Mouse (Mus musculus): ENCODE data around the gene Olfr69.
"Not testable (repeated sequence)": the region's sequence is repeated elsewhere in the genome, so short reads cannot be mapped to it uniquely, and the experiment has no call there.

Gene Olfr69

DNA sequence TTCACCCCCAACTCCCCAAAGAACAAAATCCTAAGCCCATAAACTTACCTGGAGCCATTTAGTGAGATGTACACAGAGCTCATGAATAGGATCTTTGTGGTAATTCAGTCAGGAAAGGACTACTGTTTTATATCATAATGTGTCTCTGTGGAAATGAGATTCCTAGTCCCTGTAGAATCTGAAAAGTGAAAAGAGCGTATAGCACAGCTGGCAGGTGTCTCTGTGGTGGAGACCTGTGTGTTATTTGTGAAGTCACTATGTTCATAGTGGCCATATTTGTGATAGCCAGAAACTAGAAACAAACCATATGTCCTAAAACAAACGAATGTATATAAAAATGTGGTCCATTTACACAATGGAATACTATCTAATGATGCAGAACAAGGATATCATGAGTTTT lies at the start of gene Olfr69:
Olfr69 (minus strand) TSS at position 101 of the 400 bp plus-strand sequence.
- DNase-seq (ENCODE audit: low read depth): no peak

DNA sequence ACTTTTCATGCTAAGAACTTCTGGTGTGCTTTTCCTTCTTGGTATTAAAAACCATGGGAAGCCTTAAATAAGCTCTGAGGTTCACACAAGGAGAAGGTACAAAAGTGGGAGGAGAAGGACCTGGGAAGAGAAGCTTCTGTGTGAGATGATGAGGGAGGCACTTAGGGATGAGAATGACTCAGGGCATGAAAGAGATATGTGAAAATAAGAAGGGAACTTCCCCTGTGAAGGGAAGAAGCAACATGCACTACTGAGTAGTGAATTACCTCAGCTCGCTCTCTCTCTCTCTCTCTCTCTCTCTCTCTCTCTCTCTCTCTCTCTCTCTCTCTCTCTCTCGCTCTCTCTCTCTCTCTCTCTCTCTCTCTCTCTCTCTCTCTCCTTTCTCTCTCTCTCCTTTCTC lies 43.7 kb upstream of the Olfr69 start:
- DNase-seq (ENCODE audit: low read depth): not testable (repeated sequence)

DNA sequence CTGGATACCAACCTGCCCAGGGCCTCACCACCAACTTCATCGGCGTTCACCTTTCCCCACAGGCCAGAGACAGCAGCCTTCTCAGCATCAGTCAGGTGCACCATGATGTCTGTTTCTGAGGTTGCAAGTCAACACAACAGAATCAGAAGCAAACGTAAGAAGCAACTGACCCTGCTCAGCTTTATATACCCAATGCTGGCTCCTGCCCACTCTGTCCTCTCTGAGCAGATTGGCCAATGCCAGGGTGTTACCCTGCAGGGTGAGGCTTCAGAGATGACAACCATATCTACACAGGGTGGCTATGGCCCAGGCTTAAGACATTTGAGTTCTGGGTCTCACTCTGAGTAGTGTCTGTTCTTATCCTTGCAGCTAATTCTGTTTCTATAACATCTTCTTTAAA lies 42.4 kb upstream of the Olfr69 start, which contains the start of gene Hbb-bt:
Hbb-bt (minus strand) TSS at position 231 of the 400 bp plus-strand sequence.
- DNase-seq (ENCODE audit: low read depth): no peak

DNA sequence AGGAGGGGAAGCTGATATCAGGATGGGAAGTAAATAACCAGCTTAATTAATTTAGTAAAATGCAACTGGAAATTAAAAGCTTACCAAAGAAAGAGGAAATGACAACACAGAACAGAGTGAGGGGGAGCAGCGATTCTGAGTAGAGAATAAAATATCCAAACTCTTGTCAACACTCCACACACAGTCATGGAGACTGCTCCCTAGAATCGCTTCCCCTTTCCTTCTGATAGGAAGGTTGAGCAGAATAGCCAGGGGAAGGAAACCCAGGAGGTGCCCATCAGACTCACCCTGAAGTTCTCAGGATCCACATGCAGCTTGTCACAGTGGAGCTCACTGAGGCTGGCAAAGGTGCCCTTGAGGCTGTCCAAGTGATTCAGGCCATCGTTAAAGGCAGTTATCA lies 41.8 kb upstream of the Olfr69 start:
- not testable (repeated sequence) for DNase-seq (ENCODE audit: low read depth)

DNA sequence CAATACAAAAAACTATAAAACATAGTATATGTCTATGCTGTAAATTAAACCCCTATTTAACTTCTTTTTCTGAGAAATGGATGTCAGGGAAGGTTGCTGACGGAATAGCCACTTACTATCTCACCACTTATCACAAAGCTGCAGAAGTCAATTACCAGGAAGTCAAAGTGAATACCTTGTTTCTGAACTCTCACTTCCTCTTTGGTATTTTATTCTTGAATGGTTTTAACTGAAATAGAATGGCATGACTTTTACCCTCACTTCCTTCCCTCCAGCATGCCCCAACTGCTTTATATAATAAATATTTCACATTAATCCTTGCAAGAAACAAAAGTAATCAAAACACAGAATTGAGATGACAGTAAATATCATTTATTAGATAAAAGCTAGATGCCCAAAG lies 40.8 kb upstream of the Olfr69 start:
- peak; percentile 61 for DNase-seq (ENCODE audit: low read depth)

DNA sequence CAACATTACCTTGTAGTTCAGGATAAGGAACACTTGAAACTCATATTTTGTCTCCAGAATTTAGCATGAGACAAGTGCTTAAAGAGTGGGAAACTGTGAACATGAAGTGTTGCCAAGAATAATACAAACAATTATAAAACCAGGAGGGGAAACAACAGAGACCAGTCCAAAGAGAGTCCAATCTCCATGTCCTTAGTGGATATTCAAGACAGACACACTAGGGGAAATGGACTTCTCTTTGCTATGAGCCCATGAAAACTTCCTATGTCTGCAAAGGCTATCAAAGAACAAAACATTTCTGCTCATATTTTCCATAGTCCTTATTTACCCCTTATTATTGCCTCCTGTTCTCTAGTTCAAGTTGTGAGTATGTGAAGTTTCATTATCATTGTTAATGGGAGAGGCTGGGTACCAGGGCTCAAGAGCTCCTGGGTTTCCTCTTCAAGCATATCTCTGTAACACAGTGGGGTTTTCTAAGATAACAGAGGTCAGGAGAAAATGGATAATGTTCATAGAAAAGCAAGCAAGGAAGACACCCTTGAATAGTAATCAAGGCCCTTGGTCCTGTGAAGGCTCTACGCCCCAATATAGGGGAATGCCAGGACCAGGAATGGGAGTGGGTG lies 39.9 kb upstream of the Olfr69 start:
- DNase-seq (ENCODE audit: low read depth): peak; percentile 30

DNA sequence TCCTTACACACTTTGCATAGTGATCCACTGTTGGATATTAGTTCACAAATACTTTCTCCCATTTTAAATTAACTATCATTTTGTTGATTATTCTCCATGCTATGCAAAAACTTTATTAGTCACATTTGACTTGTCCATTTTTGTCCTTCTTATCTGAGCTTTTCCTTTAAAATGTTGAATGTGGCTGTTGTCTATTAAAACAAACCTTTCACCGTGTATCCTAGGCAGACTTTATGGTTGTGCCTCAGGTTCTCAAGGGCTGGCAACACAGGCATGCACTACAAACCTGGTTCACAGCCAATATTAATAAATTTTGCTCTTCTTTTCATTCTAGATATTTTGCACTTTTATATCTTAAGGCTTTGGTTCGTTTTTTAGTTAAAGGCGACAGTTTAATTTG lies 39.4 kb upstream of the Olfr69 start:
- no peak for DNase-seq (ENCODE audit: low read depth)

DNA sequence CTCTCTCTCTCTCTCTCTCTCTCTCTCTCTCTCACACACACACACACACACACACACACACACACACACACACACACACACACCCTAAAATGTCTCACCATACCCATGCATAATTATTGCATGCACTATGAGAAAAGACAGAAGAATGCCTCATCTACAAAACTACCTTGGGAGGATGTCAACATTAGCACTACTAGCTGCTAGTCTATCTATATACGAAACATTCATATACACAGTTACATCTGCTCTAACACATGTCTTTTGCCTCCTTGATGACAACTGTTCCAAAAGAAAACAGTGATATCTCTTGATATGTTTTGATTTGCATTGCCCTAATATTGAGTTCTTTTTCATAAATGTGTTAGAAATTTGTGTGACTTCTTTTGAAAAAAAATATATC lies 38.9 kb upstream of the Olfr69 start:
- DNase-seq (ENCODE audit: low read depth): no peak

DNA sequence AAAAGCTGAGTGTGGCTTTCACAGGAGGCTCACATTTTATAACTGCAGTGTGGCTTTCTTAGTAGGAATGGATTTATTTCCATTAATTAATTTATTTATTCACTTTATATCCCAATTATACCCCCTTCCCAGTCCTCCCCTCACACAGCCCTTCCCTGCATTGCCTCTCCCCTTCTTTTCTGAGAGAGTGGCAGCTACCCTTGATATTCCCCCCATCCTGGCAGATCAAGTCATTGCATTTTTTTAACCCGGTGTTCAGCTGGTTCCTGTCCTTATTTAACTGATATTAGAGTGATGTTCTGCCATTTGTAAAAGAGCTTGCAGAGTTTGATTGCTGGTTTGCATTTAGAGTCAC lies 38.4 kb upstream of the Olfr69 start:
- no peak for DNase-seq (ENCODE audit: low read depth)

DNA sequence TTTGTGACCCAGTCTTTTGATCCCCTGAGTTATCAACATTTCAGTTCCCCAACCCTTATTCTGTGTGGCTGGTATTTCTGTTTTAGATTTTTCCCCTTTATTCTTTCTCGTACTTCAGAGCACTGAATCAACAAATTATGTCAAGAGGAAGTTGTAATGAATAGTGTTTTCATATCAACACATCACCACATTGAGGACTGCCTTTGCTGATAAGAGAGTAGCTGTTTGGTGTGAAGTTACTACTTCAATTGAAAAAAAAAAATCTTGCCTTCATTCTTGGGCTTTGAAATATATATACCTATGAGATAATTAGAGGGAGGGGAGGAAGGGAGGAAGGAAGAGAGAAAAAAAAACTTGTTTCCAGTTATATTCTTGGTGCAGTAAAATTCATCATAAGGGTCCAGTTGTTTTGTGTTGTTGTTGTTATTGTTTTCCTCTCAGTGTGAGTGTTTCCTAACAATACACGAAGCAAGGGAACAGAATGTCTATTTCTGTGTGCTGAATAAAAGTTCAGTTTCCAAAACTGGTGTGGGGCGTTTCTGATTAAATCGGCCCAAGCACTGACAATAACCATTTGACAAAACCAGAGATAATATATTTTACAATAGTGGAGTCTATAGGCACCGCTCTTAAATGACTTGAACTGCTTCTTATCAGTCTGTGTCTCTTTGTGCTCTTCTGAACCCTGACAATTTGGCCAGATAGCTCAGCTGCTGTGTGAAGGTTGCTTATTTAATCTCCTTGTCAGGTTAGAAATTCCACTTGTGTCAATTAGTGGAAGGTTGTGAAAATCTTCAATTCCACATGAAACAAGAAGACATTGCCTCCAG lies 37.8 kb upstream of the Olfr69 start:
- peak; percentile 88 for DNase-seq (ENCODE audit: low read depth)

DNA sequence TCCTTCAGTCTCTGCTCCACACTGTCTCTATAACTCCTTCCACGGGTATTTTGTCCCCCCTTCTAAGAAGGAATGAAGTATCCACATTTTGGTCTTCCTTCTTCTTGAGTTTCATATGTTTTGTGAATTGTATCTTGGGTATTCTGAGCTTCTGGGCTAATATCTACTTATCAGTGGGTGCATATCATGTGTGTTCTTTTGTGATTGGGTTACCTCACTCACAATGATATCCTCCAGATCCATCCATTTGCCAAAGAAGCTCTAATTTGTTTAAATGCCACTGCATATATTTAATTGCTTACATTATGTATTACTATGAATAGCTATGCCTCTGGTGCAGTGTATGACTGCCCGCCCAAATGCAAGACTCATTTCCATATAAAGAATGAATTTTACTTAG lies 36.7 kb upstream of the Olfr69 start:
- DNase-seq (ENCODE audit: low read depth): not testable (repeated sequence)

DNA sequence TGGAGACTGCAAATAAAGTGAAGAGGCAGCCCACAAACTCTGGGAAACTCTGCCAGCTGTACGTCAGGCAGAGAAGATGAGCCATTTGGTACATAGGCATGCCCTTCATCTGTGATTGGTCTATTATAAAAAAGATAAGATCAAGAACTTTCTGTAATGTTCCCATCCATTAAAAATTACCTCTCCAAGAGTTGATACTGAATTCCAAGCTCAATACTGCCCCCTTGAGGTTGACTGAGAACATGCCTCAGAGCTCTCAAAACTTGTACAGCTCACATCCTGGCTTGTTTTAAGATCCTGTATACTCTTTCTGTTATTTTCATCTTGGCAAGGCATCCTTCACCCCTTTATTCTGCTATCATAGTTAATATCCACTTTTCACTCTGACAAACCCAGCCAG lies 35.5 kb upstream of the Olfr69 start:
- DNase-seq (ENCODE audit: low read depth): peak; percentile 81

DNA sequence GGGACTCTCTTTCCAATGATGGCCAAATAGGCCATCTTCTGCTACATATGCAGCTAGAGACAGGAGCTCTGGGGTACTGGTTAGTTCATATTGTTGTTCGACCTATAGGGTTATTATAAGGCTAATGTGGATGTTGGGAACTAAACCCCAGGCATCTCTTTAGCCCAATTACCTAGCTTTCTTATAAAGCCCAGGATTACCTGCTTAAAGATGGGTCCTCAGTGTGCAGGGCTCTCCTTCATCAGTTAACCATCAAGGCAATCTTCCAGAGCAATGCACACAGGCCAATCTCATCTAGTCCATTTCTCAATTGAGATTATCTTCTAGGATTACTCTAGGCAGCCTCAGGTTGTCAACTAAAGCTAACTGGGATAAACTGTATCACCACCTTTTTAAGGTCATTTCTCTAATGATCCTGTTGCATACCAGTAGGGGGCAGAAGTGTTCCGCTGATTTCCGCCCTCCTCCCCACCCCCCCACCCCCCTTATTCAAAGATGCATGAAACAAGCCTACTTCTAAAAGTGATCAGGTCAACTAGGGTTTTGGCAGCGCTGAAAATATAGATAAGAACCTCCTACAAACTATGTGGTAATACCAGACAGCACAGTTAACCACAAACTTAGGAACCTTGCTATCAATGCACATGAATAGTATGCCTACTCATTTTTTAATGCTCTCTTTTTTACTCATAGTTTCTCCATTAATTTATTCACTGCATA lies 21.4 kb upstream of the Olfr69 start:
- DNase-seq (ENCODE audit: low read depth): peak; percentile 93

DNA sequence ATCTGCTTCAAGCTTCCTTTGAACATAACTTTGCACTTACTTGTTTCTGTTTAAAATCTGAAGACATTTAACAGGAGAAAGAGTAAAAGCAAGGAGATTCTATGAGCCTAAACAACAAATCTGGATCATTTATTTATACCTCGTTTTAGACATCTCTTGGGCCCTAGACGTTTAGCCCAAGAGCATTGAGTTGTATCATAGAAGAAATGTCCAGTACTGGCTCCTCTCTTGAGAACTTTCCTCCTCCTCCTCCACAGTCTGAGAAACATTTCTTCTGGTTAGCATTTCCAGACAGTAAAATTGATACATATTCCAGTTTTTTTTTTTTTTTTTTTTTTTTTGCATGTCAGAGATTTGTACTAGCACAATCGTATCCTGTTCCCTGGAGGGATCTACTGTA lies 20.3 kb upstream of the Olfr69 start, which contains the start of gene Olfr67:
Olfr67 (minus strand) TSS at position 101 of the 400 bp plus-strand sequence.
- no peak for DNase-seq (ENCODE audit: low read depth)

DNA sequence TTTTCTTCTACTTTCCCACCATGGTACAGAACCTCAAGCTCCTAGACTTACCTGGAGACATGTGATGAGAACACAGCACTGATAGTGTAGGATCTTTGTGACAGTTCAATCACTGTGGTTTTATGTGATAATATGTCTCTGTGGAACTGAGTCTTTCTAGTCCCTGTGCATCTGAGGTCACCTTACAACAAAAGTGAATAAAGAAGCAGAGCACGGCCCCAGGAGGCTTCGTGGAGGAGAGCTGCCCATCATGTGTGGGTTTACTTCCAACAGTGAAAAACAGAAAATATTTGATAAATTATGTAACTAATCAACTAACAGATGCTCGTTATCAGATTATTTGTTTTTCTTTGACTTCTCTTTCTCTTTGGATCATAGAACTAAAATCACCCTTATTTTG lies 8.2 kb upstream of the Olfr69 start, which contains the start of gene Olfr68:
Olfr68 (minus strand) TSS at position 101 of the 400 bp plus-strand sequence.
- DNase-seq (ENCODE audit: low read depth): no peak

DNA sequence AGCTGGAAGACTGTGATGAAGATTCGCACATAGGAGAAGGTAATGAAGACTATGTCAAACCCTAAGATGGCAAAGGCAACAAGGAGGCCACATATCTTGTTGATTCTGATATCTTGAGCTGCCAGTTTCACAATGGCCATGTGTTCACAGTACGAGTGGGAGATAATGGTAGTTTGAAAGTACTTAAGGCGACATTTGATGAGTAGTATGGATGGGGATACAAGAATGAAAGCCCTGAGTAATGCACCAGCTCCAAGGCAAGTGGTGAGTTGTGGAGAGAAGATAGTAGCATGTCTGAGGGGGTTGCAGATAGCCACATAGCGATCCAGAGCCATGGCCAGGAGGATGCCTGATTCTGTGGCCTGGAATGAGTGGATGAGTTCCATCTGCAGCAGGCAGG lies 6.3 kb upstream of the Olfr69 start:
- DNase-seq (ENCODE audit: low read depth): not testable (repeated sequence)

DNA sequence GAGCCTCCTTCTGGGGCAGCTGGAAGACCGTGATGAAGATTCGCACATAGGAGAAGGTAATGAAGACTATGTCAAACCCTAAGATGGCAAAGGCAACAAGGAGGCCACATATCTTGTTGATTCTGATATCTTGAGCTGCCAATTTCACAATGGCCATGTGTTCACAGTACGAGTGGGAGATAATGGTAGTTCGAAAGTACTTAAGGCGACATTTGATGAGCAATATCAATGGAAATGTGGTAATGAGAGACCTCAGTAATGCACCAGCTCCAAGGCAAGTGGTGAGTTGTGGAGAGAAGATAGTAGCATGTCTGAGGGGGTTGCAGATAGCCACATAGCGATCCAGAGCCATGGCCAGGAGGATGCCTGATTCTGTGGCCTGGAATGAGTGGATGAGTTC lies 3.7 kb downstream of the Olfr69 start:
- not testable (repeated sequence) for DNase-seq (ENCODE audit: low read depth)

DNA sequence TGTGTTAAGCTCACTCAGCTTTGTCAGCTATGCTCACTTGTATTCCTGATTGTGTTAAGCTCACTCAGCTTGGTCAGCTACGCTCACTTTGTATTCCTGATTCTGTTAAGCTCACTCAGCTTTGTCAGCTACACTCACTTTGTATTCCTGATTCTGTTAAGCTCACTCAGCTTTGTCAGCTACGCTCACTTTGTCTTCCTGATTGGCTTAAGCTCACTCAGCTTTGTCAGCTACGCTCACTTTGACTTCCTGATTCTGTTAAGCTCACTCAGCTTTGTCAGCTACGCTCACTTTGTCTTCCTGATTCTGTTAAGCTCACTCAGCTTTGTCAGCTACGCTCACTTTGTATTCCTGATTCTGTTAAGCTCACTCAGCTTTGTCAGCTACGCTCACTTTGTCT lies 9.2 kb downstream of the Olfr69 start:
- DNase-seq (ENCODE audit: low read depth): peak; percentile 80

DNA sequence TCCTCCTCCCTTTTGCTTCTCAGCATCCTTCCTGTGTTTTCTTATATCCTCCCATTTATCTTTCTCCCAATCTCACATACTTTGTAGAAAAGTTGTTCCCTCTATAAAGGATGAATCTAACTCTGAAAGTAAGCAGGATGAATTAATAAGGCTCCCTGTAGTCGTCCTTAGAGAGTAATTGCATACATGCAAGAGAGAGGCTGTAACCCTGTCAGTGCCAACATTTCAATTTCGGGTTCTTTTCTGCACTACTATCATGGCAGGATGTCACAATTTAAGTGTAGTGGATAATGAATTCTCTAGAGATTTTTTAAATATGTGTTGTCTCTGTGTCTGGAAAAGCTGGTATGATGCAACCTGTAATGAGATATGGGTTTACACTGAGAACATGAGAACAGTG lies 14.2 kb downstream of the Olfr69 start, which contains the start of gene Olfr630:
Olfr630 (minus strand) TSS at position 101 of the 400 bp plus-strand sequence.
- no peak for DNase-seq (ENCODE audit: low read depth)

DNA sequence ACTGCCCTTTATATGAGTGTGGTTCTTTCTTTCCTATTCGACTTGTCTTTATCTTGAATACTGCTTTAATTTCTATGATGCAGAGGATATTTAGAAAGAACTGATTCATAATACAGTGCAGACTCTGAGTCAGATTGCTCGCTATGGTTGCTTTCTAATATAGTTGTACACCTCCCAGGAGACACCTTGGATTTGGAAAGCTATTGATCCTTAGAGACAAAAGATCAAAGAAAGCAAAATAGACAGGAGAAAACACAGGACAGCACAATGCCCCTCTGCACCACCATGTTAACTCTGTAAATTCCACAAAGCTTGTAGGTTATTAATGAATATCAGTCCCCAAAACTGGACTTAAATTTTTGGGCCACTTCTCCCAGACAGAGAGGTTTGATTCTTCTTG lies 26.6 kb downstream of the Olfr69 start, which contains the start of gene Olfr629:
Olfr629 (minus strand) TSS at position 101 of the 400 bp plus-strand sequence.
- DNase-seq (ENCODE audit: low read depth): no peak

DNA sequence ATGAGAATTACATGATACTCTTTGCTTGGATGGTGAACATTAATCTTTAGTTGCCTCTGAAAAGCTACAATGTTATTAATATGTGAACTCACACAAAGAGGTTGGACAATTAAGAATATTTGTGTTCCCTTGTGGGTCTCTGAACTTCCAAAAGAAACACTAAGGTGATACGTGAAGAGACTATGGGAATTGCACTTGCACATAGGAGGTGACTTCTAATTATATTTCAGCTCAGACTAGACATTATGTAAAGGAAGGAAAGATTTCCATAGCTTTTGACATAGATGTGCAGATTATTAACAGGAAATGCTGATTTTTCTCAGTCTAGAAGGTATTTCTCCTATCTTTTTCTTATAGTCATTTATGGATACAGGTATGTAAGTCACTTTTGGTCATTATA lies 41.3 kb downstream of the Olfr69 start, which contains the start of gene Olfr628:
Olfr628 (plus strand) TSS at position 301 of the 400 bp plus-strand sequence.
- DNase-seq (ENCODE audit: low read depth): no peak

DNA sequence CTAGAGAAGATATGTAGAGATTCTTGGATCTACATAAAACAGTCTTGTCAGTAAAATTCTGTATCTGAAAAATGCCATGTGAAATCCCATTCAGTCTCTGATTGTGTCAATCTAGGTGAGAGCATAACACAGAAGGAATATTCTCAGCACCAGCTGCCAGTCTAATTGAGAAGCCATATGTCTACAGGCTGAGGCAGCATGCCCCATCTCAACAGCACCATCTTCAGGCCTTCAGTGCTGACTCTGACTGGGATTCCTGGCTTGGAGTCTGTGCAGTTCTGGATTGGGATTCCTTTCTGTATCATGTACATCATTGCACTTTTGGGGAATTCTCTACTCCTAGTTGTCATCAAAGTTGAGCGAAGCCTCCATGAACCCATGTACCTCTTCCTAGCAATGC lies 55.0 kb downstream of the Olfr69 start:
- not testable (repeated sequence) for DNase-seq (ENCODE audit: low read depth)
